Mouse (Mus musculus) natural killer cell, adult 2 months (primary cell): ENCODE results near the gene Lrrc8d.

Experiments used
- DNase-seq, 2 experiments: peaks; one replicate each; pipeline ENCODE4 v3.0.0; 2022; ENCODE audit warnings: low spot score in 2 of 2

The Lrrc8d gene

GRCm38 (mm10) chr5:105765386-105765785, 65.6 kb downstream of the Lrrc8d start:
- DNase-seq = no peak

- DNase-seq = no peak
These were observed 76.6 kb downstream of the Lrrc8d start for GRCm38 (mm10) chr5:105776368-105776767.

- no peak for DNase-seq
These were observed 77.3 kb downstream of the Lrrc8d start for GRCm38 (mm10) chr5:105776978-105777593.

- no peak for DNase-seq
These were observed 77.9 kb downstream of the Lrrc8d start for GRCm38 (mm10) chr5:105777645-105778044.

- DNase-seq = no peak
These were observed 78.4 kb downstream of the Lrrc8d start for GRCm38 (mm10) chr5:105778189-105778588.

- DNase-seq = no peak
These were observed 79.0 kb downstream of the Lrrc8d start for GRCm38 (mm10) chr5:105778723-105779122.

GRCm38 (mm10) chr5:105779331-105779730, 79.6 kb downstream of the Lrrc8d start:
- DNase-seq = no peak

GRCm38 (mm10) chr5:105783848-105784247, 84.1 kb downstream of the Lrrc8d start:
- no peak for DNase-seq

- DNase-seq = no peak
These were observed 85.0 kb downstream of the Lrrc8d start for GRCm38 (mm10) chr5:105784724-105785123.

- no peak for DNase-seq
These were observed 87.8 kb downstream of the Lrrc8d start for GRCm38 (mm10) chr5:105787577-105787976.

GRCm38 (mm10) chr5:105789801-105790200, 90.0 kb downstream of the Lrrc8d start:
- DNase-seq = no peak

- DNase-seq = no peak
These were observed 92.6 kb downstream of the Lrrc8d start for GRCm38 (mm10) chr5:105792331-105792801.

GRCm38 (mm10) chr5:105792853-105793547, 93.2 kb downstream of the Lrrc8d start:
- DNase-seq = no peak

- no peak for DNase-seq
These were observed 93.8 kb downstream of the Lrrc8d start for GRCm38 (mm10) chr5:105793548-105793940.

- peak; percentile 22 to 42 for DNase-seq
These were observed 98.7 kb downstream of the Lrrc8d start for GRCm38 (mm10) chr5:105798421-105798820.

- no peak for DNase-seq
These were observed 100.3 kb downstream of the Lrrc8d start for GRCm38 (mm10) chr5:105799850-105800635.

GRCm38 (mm10) chr5:105801031-105801529, 101.3 kb downstream of the Lrrc8d start:
- DNase-seq = no peak

- DNase-seq = no peak
These were observed 106.2 kb downstream of the Lrrc8d start for GRCm38 (mm10) chr5:105805955-105806354.

- DNase-seq = no peak
These were observed 107.7 kb downstream of the Lrrc8d start for GRCm38 (mm10) chr5:105807461-105807860.

- no peak for DNase-seq
These were observed 109.3 kb downstream of the Lrrc8d start for GRCm38 (mm10) chr5:105809056-105809455.

- no peak for DNase-seq
These were observed 113.3 kb downstream of the Lrrc8d start for GRCm38 (mm10) chr5:105813036-105813435.

- no peak for DNase-seq
These were observed 114.2 kb downstream of the Lrrc8d start for GRCm38 (mm10) chr5:105813974-105814373.
